Mouse (Mus musculus): ENCODE data around the gene Rplp0.

Gene Rplp0

GRCm38 (mm10) chr5:115528128-115528527 is 31.1 kb upstream of the Rplp0 start:
- no peak for DNase-seq

- no peak for DNase-seq
Observed at GRCm38 (mm10) chr5:115529364-115529741, 29.9 kb upstream of the Rplp0 start.

GRCm38 (mm10) chr5:115529742-115530446 is 29.4 kb upstream of the Rplp0 start:
- peak; percentile 59 to 60 for DNase-seq

GRCm38 (mm10) chr5:115530447-115530809 is 28.8 kb upstream of the Rplp0 start:
- DNase-seq, result peak; percentile 91 to 93

GRCm38 (mm10) chr5:115531671-115532270 is 27.5 kb upstream of the Rplp0 start:
- DNase-seq, result peak; percentile 80 to 86

DNA sequence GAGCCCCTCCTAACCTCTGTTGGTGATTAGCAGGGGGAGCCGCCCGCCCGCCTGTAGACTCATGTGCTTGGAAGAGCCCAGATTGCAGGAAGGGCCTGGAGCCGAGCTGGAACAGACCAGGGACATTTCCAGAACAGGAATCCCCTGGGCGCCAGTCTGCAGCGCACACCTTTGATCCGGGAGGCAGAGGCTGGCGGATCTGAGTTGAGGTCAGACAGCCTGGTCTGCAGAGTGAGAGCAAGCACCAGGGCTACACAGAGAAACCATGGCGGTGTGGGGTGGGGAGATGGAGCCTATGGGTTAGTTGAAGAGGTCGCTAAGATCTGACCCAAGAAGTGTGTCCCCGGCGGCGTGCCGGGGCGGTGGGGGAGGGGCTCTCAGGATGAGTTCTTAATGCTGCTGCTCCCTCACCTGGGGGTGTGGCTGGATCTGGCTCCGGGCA is 25.0 kb upstream of the Rplp0 start:
- DNase-seq, result peak; percentile 38 to 43

DNA sequence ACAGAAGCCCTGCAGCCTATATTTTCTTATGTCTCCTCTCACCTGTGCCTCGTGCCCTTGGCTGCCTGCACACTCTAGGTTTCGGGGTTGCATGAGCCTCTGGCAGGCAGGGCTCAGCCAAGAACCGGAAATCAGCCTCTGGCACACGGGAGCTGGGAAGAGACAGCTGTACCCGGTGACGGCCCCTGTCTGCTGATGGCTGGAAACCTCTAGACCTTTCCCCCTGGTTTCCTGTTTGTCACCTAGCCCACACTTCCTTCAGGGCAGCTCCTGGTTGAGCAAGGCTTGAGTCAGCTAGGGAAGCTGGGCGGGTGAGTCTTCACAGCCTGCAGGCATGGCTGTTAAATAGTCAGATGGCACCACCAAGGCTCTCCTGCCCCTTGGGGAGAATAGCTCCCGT is 24.4 kb upstream of the Rplp0 start:
- DNase-seq, result peak in 1 of 2 experiments; percentile 20

- no peak for DNase-seq
Observed at GRCm38 (mm10) chr5:115535635-115536034, 23.6 kb upstream of the Rplp0 start.

DNA sequence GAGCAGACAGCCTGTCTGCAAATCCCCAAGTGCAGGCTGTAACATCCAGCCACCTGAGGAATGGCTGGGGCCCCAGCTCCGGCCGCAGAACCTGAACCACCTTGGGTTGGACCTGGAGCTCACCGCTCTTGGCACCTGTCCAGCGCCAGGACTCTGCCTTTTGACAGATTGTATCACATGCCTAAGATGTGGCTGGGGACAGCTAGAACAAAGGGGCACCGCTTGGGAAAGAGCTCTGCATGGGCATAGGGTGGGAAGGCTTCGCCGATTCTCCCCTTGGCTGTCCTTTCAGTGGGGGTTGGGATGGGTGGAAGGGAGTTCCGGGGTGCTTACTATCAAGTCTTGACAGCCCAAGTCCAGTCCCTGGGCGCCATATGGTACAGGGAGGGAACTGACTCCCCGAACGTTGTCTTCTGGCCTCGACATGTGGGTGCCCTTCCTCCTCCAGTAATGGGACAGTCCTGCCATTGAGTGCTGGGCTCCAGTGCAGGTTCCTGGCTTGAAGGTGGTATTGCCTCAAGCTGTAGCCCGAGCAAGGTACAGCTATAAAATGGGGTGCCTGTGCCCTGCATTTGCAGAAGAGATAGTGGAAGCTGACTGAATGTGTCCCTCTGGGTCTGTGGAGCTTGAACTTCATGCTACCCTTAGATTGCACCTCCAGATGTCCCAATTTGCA is 21.1 kb upstream of the Rplp0 start:
- DNase-seq, result peak; percentile 49 to 61

- peak; percentile 94 to 95 for DNase-seq
Observed at GRCm38 (mm10) chr5:115538693-115539043, 20.6 kb upstream of the Rplp0 start.

DNA sequence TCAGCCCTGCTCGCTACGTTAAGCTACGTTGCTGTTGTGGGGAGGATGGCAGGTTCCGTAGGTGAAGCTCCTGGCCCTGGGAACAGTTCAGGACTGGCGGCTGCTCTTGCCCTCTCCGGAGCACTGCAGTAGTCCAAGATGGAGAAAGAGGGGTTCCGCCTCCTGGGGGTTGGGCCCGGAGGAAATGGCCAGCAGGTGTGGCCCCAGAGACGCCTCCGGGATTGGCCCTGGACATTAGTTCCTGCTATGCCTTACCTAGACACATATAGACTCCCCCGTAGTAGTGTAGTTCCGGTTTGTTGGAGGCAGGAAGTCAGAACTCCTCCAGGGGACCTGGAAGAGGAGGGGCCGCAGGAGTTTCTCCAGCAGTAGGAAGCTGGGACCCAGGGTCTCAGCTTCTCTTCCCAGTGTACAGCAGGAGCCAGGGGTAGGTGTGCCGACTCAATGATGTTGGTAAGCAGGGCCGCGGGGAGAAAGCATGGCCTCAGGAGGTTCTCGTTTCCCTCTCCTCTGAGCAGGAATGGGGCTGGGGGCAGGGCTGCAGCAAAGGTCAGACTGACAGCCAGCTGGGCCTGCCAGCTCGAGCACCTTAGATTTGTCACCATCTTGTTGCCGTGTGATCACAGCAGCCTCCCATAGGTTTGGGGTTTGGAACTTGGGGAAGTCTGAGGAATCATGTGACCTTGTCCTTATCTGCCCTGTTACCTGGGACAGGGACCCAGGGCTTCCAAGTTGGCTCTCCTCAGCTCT is 16.5 kb upstream of the Rplp0 start:
- DNase-seq, result peak in 1 of 2 experiments; percentile 20

- peak; percentile 86 to 87 for DNase-seq
Observed at GRCm38 (mm10) chr5:115543509-115544253, 15.6 kb upstream of the Rplp0 start.

- DNase-seq, result peak; percentile 43 to 52
Observed at GRCm38 (mm10) chr5:115544655-115545185, 14.5 kb upstream of the Rplp0 start.

DNA sequence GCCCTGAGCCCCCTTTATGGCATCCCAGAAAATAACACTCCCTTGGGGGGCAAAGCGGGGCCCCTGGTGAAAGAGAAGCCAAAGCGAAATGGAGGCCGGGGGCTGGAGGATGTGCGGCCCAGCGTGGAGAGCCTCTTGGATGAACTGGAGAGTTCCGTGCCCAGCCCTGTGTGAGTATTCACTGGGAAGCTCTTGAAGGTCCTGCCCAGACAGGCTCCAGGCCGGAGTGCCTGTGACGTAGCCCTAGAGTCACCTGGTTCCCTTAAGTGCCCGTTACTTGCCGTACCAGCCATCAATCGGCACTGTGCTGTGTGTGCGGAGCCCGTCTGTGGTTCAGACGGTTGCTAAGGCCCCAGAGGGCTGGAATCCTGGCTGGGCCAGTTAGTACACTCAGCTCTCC is 13.6 kb upstream of the Rplp0 start:
- DNase-seq, result peak in 1 of 2 experiments; percentile 49

- peak; percentile 52 to 71 for DNase-seq
Observed at GRCm38 (mm10) chr5:115546536-115546935, 12.7 kb upstream of the Rplp0 start.

GRCm38 (mm10) chr5:115547014-115547413 is 12.3 kb upstream of the Rplp0 start:
- no peak for DNase-seq

DNA sequence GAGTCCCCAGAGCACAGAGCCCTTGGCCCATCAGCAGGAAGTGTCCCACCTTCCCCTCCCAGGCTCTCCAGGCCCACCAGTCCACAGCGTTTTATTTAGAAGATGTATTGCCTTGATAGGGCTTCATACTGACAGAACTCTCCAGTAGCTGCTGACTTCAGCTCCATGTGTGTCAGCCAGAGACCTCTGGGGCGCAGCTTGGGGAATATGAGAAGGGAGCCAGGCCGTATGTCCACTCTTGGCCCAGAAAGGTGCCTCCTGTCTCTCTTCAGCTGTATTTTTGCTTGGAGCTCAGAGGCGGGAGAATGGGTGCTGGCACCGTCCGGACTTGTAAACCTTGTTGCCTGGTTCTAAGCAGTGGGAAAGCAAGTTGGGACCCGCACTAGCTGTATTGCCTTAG is 11.8 kb upstream of the Rplp0 start:
- DNase-seq, result peak; percentile 68 to 70

DNA sequence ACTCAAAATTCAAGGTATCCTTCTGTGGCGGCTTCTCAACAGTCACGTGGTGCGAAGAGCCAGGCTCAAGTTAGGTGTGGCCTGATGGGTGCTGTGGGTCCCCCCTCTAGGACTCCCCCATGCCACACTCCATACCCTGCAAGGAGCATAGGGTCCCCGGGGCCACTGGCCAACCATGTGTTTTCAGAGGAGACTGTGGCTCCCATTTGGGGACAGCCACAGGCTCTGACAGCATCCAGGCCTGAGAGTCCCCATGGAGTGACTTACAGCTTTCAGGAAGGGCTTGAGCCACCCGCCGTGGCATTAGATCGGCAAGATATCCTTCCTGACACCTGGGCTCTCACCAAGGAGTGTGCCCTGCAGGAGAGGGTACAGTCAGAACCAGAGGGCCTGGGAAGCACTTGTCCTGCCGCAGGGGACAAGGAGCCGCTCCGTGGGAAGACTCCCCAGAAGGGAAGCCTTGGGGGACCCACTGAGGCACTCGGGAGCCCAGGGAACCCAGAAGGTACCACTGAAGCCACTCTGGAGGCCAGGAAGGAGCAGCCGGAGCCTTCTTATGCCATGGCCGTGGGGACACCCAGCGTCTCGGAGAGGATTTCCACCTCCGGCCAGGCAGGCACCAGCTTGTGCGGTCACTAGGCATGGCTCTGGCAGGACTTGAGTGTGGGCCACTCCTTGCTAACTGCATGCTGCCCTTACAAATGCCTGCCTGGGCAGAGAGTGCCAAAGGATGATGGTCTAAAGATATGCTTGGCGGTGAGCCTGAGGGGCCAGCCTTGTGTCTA is 10.6 kb upstream of the Rplp0 start:
- DNase-seq, result peak; percentile 48 to 50

DNA sequence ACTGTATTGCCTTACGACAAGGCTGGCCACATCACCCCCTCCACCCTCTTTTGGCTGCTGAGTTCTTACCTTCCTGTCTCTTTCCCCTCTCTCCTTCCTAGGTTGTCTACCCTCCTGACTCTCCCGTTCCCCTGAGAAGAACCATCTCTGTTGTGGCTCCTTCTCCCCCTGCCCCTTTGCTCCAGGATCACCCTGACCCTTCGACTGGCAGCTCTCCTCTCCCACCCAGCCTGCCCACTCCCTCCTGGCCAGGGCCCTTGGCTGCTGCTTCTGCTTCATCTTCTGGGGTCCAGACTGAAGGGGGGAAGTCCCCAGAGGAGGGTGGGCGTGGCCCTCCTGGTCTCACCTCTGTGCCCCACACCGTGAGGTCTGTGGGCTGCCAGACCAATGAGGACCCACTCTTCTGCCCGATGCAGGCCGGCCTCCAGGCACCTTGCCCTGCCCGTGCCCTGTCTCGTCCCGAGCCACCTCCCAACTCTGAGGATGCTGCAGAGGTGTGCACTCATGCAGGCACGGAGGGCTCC is 8.7 kb upstream of the Rplp0 start:
- DNase-seq, result peak in 1 of 2 experiments; percentile 16

GRCm38 (mm10) chr5:115551386-115551785 is 7.9 kb upstream of the Rplp0 start:
- DNase-seq, result no peak

- no peak for DNase-seq
Observed at GRCm38 (mm10) chr5:115551799-115552198, 7.5 kb upstream of the Rplp0 start.
